Mouse (Mus musculus) hindbrain, embryonic 12.5 days (tissue): ENCODE measurements at regions not wholly inside any gene's neighbourhood (a gene's known extent, or its start where the extent isn't known, plus 50 kb on each side); places are given as distances from the start of the nearest gene placed in this dataset.

Experiments
- ATAC-seq: fragments of 200-750 bp; cut with Nextera tagmentation; 2 replicates; pipeline ENCODE4 v1.8.0; 2017; ENCODE audit warnings: moderate TSS enrichment; ENCODE audit not compliant: low FRiP score
- H3K27ac ChIP-seq: fragments of 300-500 bp; sonication (generic); 2 replicates; pipeline ENCODE4 v1.5.1; 2016; ENCODE audit warnings: mild to moderate bottlenecking
- H3K27me3 ChIP-seq: fragments of 300-500 bp; sonication (generic); 2 replicates; pipeline ENCODE4 v1.6.1; 2016; ENCODE audit warnings: mild to moderate bottlenecking
- H3K36me3 ChIP-seq: fragments of 300-500 bp; sonication (generic); 2 replicates; pipeline ENCODE4 v1.6.1; 2016; ENCODE audit warnings: mild to moderate bottlenecking
- H3K4me1 ChIP-seq: fragments of 300-500 bp; sonication (generic); 2 replicates; pipeline ENCODE4 v1.6.1; 2016
- H3K4me2 ChIP-seq: fragments of 300-500 bp; sonication (generic); replicated peaks from 2 replicates; pipeline ENCODE4 v1.6.1; 2016; ENCODE audit warnings: mild to moderate bottlenecking
- H3K4me3 ChIP-seq: fragments of 300-500 bp; sonication (generic); 2 replicates; pipeline ENCODE4 v1.5.1; 2016; ENCODE audit warnings: mild to moderate bottlenecking
- H3K9ac ChIP-seq: fragments of 300-500 bp; sonication (generic); 2 replicates; pipeline ENCODE4 v1.6.1; 2016; ENCODE audit warnings: mild to moderate bottlenecking, moderate library complexity
- H3K9me3 ChIP-seq: fragments of 300-500 bp; sonication (generic); replicated peaks from 2 replicates; pipeline ENCODE4 v1.6.1; 2016; ENCODE audit warnings: mild to moderate bottlenecking
- WGBS: fragments of 180-500 bp; shearing (Covaris S2); methylation state at CpG from one replicate; pipeline ENCODE4 v1.1.7; 2016; 5-methylcytosine and 5-hydroxymethylcytosine counted together

GRCm38 (mm10) chr12:77986738-77987137, 207.3 kb upstream of the Gm6657 start:
- WGBS, result 79% methylated on average over 8 of the region's 8 CpGs
- Histone ChIP-seq H3K9ac (no peak overlapping the region), H3K27ac (no peak overlapping the region), H3K9me3 (no peaks in the 10 kb centered on the region), H3K27me3 (no peaks in the 10 kb centered on the region), H3K4me3 (no peak overlapping the region), H3K4me2 (no peak overlapping the region), H3K4me1 (0 out of 2 replicates have a peak, but pooled peaks cover 3% of the 10 kb centered on the region), H3K36me3 (no peaks in the 10 kb centered on the region)
- ATAC-seq, result no peak

- WGBS, result 31% methylated on average over 3 of the region's 3 CpGs
- Histone ChIP-seq H3K27ac (no peak overlapping the region), H3K27me3 (no peaks in the 10 kb centered on the region), H3K9ac (no peak overlapping the region), H3K9me3 (no peaks in the 10 kb centered on the region), H3K36me3 (no peaks in the 10 kb centered on the region), H3K4me3 (no peak overlapping the region), H3K4me1 (0 out of 2 replicates have a peak, but pooled peaks cover 3% of the 10 kb centered on the region), H3K4me2 (no peak overlapping the region)
- ATAC-seq, result no peak
These were observed 204.3 kb upstream of the Gm6657 start for GRCm38 (mm10) chr12:77989766-77990165.

- Histone ChIP-seq H3K27me3 (no peaks in the 10 kb centered on the region), H3K27ac (no peak overlapping the region), H3K4me2 (no peak overlapping the region), H3K36me3 (no peaks in the 10 kb centered on the region), H3K9me3 (no peaks in the 10 kb centered on the region), H3K4me1 (0 out of 2 replicates have a peak, but pooled peaks cover 3% of the 10 kb centered on the region), H3K9ac (no peak overlapping the region), H3K4me3 (no peak overlapping the region)
- 71% methylated on average over 6 of the region's 6 CpGs for WGBS
- no peak; the same call in 1 of the 2 replicates for ATAC-seq
These were observed 202.4 kb upstream of the Gm6657 start for GRCm38 (mm10) chr12:77991627-77992026.

- no peak overlapping the region for H3K4me3 ChIP-seq
- no peaks in the 10 kb centered on the region for H3K9me3 ChIP-seq
- WGBS, result 88% methylated on average over 5 of the region's 5 CpGs
- H3K36me3 ChIP-seq, result no peaks in the 10 kb centered on the region
- ATAC-seq, result no peak
- no peaks in the 10 kb centered on the region for H3K27me3 ChIP-seq
- H3K27ac ChIP-seq, result no peak overlapping the region
- 0 out of 2 replicates have a peak, but pooled peaks cover 3% of the 10 kb centered on the region for H3K4me1 ChIP-seq
- no peak overlapping the region for H3K4me2 ChIP-seq
- H3K9ac ChIP-seq, result no peak overlapping the region
These were observed 199.9 kb upstream of the Gm6657 start for GRCm38 (mm10) chr12:77994176-77994575.

GRCm38 (mm10) chr12:77997916-77998315, 196.1 kb upstream of the Gm6657 start:
- no peak overlapping the region for H3K27ac ChIP-seq
- WGBS, result 93% methylated on average over 1 of the region's 1 CpGs
- no peak for ATAC-seq

DNA sequence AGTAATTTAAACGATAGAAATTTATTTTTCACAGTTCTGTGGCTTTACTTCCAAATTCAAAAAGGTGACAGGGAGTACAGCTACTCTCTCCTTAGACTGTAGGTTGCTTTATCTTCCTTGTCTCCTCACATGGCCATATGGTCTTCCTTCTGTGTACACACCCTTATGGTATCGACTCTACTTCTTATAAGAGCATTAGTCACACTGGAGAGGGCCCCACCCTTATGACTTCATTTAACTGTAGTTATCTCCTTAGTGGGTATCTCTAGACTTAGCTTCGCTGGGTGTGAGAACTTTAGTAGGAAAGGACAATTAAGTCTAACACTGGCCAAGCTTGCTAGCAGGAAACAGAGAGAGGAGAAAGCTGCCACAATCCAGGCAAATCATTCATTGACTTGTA, 193.6 kb upstream of the Gm6657 start:
- ATAC-seq, result no peak
- WGBS, result 86% methylated on average over 3 of the region's 3 CpGs

More at GRCm38 (mm10) chr12:77997916-77998315, 196.1 kb upstream of the Gm6657 start:
- H3K9ac ChIP-seq, result no peak overlapping the region
- H3K9me3 ChIP-seq, result no peaks in the 10 kb centered on the region
- no peaks in the 10 kb centered on the region for H3K27me3 ChIP-seq
- no peak overlapping the region for H3K4me3 ChIP-seq
- no peaks in the 10 kb centered on the region for H3K36me3 ChIP-seq
- no peak overlapping the region for H3K4me2 ChIP-seq
- H3K4me1 ChIP-seq, result no peaks in the 10 kb centered on the region

DNA sequence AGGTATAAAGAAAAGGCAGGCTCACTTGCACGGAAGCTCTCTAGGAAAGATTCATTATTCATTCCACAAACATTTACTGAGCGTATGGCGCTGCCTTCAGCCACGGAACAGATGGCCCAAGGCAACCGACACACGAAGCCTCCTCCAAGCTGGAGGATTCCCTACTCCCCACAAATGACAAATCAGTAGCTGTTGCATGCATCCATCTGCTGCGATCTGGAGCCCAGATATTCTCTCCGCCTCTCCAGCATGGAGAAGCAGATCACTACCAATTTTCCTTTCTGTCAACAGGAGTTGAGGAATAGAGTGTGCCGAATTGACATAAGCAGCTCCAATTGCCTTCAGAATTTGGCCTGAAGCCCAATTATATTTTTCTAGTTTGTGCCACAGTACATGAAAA, 192.2 kb upstream of the Gm6657 start:
- H3K4me3 ChIP-seq, result no peak overlapping the region
- no peaks in the 10 kb centered on the region for H3K36me3 ChIP-seq
- H3K27ac ChIP-seq, result no peak overlapping the region
- WGBS, result 73% methylated on average over 9 of the region's 9 CpGs
- H3K27me3 ChIP-seq, result no peaks in the 10 kb centered on the region
- no peaks in the 10 kb centered on the region for H3K4me1 ChIP-seq
- no peak overlapping the region for H3K9ac ChIP-seq
- H3K9me3 ChIP-seq, result no peaks in the 10 kb centered on the region
- ATAC-seq, result no peak
- H3K4me2 ChIP-seq, result no peak overlapping the region

More for the DNA sequence above, 193.6 kb upstream of the Gm6657 start:
- H3K9ac ChIP-seq, result no peak overlapping the region
- H3K27me3 ChIP-seq, result no peaks in the 10 kb centered on the region
- no peak overlapping the region for H3K4me2 ChIP-seq
- H3K9me3 ChIP-seq, result no peaks in the 10 kb centered on the region
- no peaks in the 10 kb centered on the region for H3K4me1 ChIP-seq
- H3K4me3 ChIP-seq, result no peak overlapping the region
- no peak overlapping the region for H3K27ac ChIP-seq
- H3K36me3 ChIP-seq, result no peaks in the 10 kb centered on the region

DNA sequence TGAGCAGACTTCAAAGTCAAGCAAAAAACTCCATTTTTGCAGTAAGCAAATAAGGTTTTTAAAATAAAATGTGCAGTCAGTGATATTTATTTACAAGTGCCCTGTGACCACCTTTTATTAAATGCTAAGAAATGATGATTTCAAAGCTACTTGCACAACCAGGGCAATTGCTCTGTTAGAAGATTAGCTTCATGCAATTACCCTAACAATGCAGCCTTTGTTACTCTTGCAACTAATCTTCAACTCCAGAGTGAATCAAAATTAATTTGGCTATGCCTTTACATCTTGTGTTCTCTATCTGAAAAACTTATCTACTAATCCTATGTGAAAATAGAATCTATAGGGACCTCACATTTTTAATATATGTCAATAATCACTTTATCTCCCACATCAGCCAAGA, 160.3 kb upstream of the Gm6657 start:
- no peaks in the 10 kb centered on the region for H3K36me3 ChIP-seq
- no peak overlapping the region for H3K9ac ChIP-seq
- ATAC-seq, result no peak
- H3K27ac ChIP-seq, result no peak overlapping the region
- no peaks in the 10 kb centered on the region for H3K4me1 ChIP-seq
- H3K4me3 ChIP-seq, result no peak overlapping the region
- no peak overlapping the region for H3K4me2 ChIP-seq
- no peaks in the 10 kb centered on the region for H3K27me3 ChIP-seq
- no peaks in the 10 kb centered on the region for H3K9me3 ChIP-seq

DNA sequence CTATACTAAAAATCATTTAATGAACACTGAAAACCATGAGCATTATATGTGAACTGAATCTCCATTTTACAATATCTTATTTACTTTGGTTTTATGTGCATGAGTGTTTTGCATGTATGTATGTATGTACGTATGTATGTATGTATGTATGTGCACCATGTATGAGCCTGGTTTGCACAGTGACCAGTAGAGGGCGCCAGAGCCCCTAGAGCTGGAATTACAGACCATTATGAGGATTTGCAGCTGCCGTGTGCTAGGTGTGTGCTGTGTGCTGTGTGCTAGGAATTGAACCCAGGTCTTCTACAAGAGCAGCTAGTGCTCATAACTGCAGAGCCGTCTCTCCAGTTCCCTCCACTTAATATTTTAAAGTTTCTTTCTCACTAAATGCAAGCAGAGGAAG, 147.5 kb upstream of the Gm6657 start:
- 82% methylated on average over 4 of the region's 4 CpGs for WGBS

DNA sequence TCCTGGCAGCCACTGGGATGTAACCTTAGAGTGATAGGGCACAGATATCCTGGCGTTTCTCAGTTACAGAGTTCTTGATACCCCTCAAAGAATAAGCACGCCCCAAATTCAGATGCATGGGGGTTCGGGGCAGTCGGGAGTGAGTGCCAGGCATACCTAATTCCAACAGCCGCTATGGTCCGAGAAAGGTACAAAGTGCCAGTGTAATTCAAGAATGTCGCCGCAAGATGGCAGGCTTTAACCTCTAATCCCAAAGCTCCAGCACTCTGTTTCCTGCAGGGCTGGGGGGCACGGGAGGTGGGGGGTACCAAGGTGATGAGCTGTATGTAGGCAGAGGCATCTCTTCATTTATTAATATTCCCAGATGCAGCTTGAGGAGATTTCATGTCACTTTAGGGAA, 138.1 kb upstream of the Gm6657 start:
- Histone ChIP-seq H3K4me2 (peak overlapping the region; percentile 47), H3K4me1 (peaks cover 3% of the 10 kb centered on the region; the same call in 1 of the 2 replicates), H3K36me3 (no peaks in the 10 kb centered on the region), H3K4me3 (0 out of 2 replicates have a peak overlapping the region, but pooled peaks have one; percentile 10), H3K9me3 (no peaks in the 10 kb centered on the region), H3K27me3 (peaks cover 7% of the 10 kb centered on the region; the same call in 1 of the 2 replicates), H3K27ac (no peak overlapping the region), H3K9ac (peak overlapping the region; percentile 38; the same call in 1 of the 2 replicates)
- WGBS, result 6% methylated on average over 9 of the region's 9 CpGs
- ATAC-seq, result 0 out of 2 replicates have a peak, but pooled peaks have one; percentile 32

More for the DNA sequence above, 147.5 kb upstream of the Gm6657 start:
- Histone ChIP-seq H3K36me3 (no peaks in the 10 kb centered on the region), H3K4me3 (no peak overlapping the region), H3K4me1 (no peaks in the 10 kb centered on the region), H3K27ac (no peak overlapping the region), H3K9ac (no peak overlapping the region), H3K4me2 (no peak overlapping the region), H3K9me3 (no peaks in the 10 kb centered on the region), H3K27me3 (no peaks in the 10 kb centered on the region; the same call in 1 of the 2 replicates)
- no peak for ATAC-seq

DNA sequence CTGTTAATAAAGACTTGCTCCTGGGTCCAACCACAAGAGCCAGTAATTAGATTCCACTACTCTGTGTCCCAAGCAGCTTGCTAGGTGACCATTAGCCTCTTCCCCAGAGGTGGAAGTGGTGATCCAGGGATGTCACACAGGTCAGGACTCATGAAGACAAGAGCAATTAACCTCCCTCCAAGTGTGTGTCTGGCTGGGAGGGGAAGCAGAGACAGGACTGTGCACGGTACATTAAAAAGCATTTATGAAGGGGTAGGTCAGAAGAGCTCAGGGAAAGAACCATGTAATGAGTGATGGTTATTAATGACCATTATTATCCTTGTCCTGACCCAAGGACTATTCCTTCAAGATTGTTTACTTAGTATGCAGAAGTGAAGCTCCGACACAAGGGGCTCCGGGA, 136.9 kb upstream of the Gm6657 start:
- no peak overlapping the region for H3K4me2 ChIP-seq
- no peak overlapping the region for H3K4me3 ChIP-seq
- no peaks in the 10 kb centered on the region for H3K36me3 ChIP-seq
- H3K27ac ChIP-seq, result no peak overlapping the region; the same call in 1 of the 2 replicates
- H3K27me3 ChIP-seq, result peaks cover 7% of the 10 kb centered on the region; the same call in 1 of the 2 replicates
- H3K4me1 ChIP-seq, result peaks cover 3% of the 10 kb centered on the region; the same call in 1 of the 2 replicates
- no peak for ATAC-seq
- no peaks in the 10 kb centered on the region for H3K9me3 ChIP-seq
- no peak overlapping the region for H3K9ac ChIP-seq
- 43% methylated on average over 3 of the region's 3 CpGs for WGBS

GRCm38 (mm10) chr12:78059965-78060364, 134.1 kb upstream of the Gm6657 start:
- Histone ChIP-seq H3K9ac (no peak overlapping the region), H3K4me1 (peaks cover 3% of the 10 kb centered on the region; the same call in 1 of the 2 replicates), H3K4me2 (no peak overlapping the region), H3K36me3 (no peaks in the 10 kb centered on the region), H3K27ac (no peak overlapping the region), H3K27me3 (peaks cover 7% of the 10 kb centered on the region; the same call in 1 of the 2 replicates), H3K4me3 (no peak overlapping the region), H3K9me3 (no peaks in the 10 kb centered on the region)
- ATAC-seq, result no peak
- 67% methylated on average over 5 of the region's 5 CpGs for WGBS

DNA sequence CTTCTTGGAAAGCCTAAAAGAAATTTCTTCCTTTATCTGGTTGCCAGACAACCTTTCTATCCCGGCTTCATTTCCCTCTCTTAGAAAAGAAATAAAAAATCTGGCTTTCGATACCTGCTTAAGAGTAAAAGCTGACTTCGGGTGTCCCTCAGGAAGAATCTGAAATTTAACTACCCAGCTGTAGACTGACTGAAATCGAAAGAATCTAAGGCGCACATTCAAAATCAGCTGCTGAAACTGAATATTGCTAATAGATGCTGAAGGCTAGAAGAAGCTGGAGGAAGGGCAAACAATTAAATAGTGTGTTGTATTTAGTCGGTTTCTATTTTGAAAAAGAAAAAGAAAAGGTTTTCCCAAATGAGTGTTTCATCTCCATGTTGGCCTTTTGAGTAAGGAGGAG, 128.0 kb upstream of the Gm6657 start:
- ATAC-seq, result no peak
- Histone ChIP-seq H3K9ac (no peak overlapping the region), H3K36me3 (no peaks in the 10 kb centered on the region)

More for the DNA sequence above, 128.0 kb upstream of the Gm6657 start:
- H3K4me3 ChIP-seq, result no peak overlapping the region
- no peaks in the 10 kb centered on the region for H3K4me1 ChIP-seq
- H3K4me2 ChIP-seq, result no peak overlapping the region
- no peaks in the 10 kb centered on the region for H3K27me3 ChIP-seq
- WGBS, result 77% methylated on average over 6 of the region's 6 CpGs
- no peak overlapping the region for H3K27ac ChIP-seq
- no peaks in the 10 kb centered on the region for H3K9me3 ChIP-seq
